Mouse (Mus musculus): ENCODE measurements at regions not wholly inside any gene's neighbourhood (a gene's known extent, or its start where the extent isn't known, plus 50 kb on each side); places are given as distances from the start of the nearest gene placed in this dataset.

DNA sequence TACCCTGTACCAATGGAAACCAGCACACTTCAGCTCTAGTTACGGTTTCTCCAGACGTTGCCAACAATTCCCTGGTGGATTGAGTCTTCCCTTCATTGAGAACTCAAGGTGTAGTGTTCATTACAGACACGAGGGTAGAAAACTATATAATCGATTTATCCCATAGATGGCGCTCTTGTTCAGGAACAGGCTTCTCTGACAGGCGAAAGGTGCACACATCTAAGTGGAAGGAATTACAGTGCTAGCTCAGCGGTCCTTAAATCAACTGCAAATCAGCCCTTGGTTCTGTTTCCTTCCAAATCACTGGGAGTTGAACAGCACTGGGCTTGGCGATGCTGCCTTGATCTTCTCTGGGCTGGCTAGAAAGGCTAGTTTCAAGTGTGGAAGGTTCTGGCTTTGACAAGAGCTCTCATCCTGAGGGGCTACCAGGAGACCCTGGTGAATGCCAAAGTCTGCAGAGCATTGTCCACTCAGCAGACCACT lies 161.1 kb downstream of the March11 start:
- DNase-seq: peak; percentile 62

DNA sequence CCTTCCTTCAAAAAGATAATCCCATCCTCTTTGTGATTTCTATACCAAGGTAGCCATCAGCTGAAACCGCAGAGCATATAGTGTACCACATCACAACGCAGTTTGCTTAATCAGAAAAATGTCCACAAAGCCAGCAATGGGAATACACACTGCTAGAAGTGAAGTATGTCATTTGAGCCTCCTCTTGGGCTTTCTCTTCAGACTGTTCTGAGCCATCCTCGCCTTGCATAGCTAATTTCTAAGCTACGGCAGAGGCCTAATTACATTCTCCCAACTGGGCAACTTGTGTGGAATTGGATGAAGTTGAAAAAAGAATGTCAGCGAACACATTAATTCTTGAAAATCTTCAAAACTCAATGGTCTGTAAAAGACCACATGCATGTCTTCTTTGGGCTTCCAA lies 178.5 kb downstream of the March11 start:
- no peak for DNase-seq
